Mouse (Mus musculus): ENCODE results near the gene Fbxo6.

- TF ChIP-seq CTCF (IDR thresholded peaks at IDR 0.05; ENCODE audit: control insufficient read depth, insufficient read depth, insufficient read length): no peak
- TF ChIP-seq USF1 (IDR thresholded peaks at IDR 0.05; ENCODE audit: low read depth): no peak
Observed at GRCm38 (mm10) chr4:148139767-148140097, 12.2 kb downstream of the Fbxo6 start.
